Mouse (Mus musculus) layer of hippocampus, postnatal 14 days (tissue): ENCODE measurements around the gene 9130023H24Rik. TPM values are rescaled to one million over a fixed set of nuclear protein-coding genes. Genes with fewer than 3 reads are reported as not detected.

Experiments used
- DNase-seq, 2 experiments: peaks; one replicate each; pipeline ENCODE4 v3.0.0; 2021 to 2022; ENCODE audit warnings: low spot score in 2 of 2, mixed read lengths in 1 of 2
- total RNA-seq, 2 experiments: library from RNA; stranded (reverse); gene quantifications; 2 replicates each; pipeline ENCODE4 v1.2.3; 2021

Gene 9130023H24Rik
- total RNA-seq, 2 experiments from 2014 or later: 3.6 to 4.1 TPM

- peak; percentile 88 for DNase-seq
These were observed 9.6 kb upstream of the 9130023H24Rik start for GRCm38 (mm10) chr7:128247443-128247842.

- DNase-seq: peak in 1 of 2 experiments; percentile 41
These were observed 8.9 kb upstream of the 9130023H24Rik start, which contains the start of gene Tgfb1i1 for GRCm38 (mm10) chr7:128246496-128247391. Gene Tgfb1i1, plus strand, starts transcription at chr7:128246812.

DNA sequence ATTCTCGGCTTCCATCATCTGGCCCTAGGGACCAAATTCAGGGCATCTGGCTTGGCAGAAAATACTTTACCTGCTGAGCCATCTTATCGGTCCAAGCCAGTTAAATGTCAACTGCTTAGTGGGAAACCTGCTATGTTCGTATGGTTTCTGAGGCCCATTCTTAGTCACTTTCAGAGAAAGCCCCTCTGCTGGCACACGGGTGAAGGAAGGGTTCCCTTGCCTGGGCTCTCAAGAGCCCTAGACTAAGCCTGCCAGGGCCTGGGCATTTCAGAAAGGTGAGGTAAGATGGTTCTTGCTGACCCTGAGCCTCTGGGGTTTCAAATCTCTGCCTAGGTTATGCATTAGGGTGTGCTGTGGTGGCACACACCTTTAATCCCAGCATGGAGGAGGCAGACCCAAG, 7.7 kb upstream of the 9130023H24Rik start:
- DNase-seq: no peak

DNA sequence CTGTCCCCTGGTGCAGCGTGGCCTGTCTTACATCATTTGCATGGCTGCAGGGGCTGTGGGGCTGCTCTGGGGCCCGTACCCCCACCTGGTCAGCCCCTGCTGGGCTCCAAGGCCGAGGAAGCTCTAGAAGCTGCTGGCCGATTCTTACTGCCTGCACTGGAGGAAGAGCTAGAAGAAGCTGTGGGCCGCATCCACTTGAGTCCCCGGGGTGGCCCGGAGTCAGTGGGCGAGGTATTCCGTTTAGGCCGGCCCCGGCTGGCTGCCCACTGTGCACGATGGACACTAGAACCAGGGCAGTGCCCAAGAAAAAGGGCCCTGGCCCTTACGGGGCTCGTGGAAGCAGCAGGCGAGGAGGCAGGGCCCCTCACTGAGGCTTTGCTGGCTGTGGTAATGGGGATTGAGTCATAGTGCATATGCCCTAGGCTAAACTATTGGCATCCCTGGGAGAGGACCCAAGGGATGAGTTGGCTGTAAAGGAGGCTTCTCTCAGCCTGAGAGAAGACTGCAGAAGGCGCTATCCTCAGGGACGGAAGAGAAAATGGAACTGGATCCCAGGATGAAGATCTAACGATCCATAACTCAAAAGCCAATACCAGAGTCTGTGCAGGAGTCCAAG, 6.7 kb upstream of the 9130023H24Rik start:
- DNase-seq: no peak

DNA sequence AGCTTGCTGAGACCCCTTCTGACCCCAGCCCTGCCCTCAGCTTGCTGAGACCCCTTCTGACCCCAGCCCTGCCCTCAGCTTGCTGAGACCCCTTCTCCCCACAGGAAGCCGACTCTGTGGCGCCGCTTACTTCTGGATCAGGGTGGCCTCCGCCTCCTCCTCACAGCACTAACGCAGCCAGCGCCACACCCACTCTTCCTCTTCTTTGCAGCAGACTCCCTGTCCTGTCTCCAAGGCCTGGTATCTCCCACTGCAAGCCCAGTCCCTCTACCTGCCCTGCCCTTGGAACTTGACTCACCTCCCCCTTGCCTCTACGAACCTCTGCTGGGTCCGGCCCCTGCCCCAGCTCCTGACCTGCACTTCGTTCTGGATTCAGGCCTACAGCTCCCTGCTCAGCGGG, 6.1 kb upstream of the 9130023H24Rik start:
- no peak for DNase-seq

GRCm38 (mm10) chr7:128242331-128242730, 4.5 kb upstream of the 9130023H24Rik start:
- no peak for DNase-seq

- DNase-seq: no peak
These were observed 2.4 kb upstream of the 9130023H24Rik start for GRCm38 (mm10) chr7:128240131-128240784.

GRCm38 (mm10) chr7:128238991-128239390, 1.2 kb upstream of the 9130023H24Rik start:
- no peak for DNase-seq

DNA sequence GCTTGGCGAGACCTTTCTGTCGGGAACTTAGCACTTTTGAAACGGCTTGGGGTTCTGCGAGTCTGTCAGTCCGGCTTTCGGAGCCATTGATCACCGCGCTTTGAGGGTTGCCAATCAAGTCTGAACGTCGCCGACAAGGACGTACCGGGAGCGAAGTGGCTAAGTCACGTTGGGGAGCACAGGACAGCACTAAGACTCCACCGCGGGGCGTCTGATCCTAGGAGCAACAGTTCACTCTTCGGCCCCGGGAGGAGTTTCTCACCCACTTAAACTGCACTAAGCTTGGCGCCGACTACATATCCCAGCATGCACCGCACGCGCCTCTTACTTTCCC, 271 bp downstream of the 9130023H24Rik start:
- DNase-seq: no peak

- peak; percentile 85 to 87 for DNase-seq
These were observed 807 bp downstream of the 9130023H24Rik start, which contains the start of gene Armc5 for GRCm38 (mm10) chr7:128236856-128237592. Gene Armc5, plus strand, starts transcription at chr7:128237342.

DNA sequence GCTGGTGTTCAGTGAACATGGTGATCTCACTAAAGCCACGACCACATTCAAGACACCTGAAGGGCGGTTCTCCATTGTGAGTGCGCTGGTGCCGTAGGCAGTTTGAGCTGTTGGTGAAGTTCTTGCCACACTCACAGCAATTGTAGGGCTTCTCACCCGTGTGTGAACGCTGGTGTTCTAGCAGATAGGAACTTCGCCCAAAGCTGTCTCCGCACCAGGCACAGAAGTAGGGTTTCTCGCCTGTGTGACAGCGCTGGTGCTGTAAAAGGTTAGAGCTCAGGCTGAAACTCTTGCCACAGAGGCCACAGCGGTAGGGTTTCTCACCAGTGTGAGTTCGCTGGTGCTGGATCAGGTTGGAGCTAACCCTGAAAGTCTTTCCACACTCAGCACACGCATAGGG, 1.4 kb downstream of the 9130023H24Rik start:
- no peak for DNase-seq

DNA sequence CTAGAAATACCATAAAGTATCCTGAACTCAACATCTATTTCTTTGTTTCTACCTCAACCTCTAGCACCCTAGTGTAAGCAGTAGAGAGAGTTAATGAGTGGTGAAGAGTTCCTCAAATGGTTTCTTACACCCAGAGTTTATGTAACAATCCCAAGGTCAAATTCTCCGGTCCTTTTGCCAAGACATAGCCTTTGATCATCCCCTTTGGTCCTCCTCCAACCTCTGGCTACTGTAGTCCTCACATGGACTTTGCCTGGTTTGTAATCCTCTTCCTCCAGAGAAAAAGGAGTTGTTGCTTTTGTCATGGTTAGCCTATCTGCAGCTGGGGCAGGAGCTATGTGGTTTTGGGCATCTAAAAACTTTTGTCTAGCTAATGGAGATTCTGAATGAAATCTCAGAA, 2.4 kb downstream of the 9130023H24Rik start:
- no peak for DNase-seq

- no peak for DNase-seq
These were observed 3.0 kb downstream of the 9130023H24Rik start for GRCm38 (mm10) chr7:128234796-128235195.

- DNase-seq: no peak
These were observed 6.1 kb downstream of the 9130023H24Rik start for GRCm38 (mm10) chr7:128231741-128232140.

GRCm38 (mm10) chr7:128220936-128221335, 16.9 kb downstream of the 9130023H24Rik start:
- no peak for DNase-seq

GRCm38 (mm10) chr7:128219952-128220351, 17.9 kb downstream of the 9130023H24Rik start:
- DNase-seq: no peak

DNA sequence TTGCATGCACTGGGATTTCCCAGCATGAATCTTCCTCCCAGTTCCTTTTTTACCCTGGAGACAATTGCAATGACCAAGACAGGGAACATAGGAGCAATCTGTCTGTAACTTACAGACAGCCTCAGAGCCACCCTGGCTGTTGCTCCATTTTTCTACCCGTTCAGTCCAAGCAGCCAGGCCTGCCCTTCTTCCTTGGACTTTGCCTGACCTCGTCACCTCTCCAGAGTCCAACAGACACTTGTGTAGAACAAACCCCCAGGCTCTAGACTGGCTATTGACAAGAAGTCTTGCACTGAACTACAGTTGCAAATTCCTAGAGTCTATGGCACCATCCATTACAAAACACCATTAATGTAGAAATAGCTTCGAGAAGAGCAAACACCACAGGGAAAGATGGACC, 28.0 kb downstream of the 9130023H24Rik start:
- DNase-seq: no peak

DNA sequence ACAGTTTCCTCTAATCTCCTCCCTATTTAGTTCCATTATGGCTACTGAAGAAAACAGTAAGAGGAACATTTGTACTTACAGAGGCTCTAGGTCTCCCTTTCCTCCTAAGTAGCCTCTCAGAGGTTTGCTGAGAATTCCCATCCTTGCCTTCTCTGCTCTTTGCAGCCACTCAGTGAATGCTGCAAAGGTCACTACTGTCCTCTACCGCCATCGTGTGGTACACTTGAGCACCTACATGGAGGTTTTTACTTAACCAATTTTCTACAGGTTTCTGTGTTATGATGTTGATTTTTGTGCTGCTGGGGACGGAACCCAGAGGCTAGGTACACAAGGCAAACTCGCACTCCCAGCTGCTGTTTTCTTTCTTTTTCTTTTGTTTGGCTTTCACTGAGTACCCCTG, 29.6 kb downstream of the 9130023H24Rik start:
- peak; percentile 32 to 65 for DNase-seq

DNA sequence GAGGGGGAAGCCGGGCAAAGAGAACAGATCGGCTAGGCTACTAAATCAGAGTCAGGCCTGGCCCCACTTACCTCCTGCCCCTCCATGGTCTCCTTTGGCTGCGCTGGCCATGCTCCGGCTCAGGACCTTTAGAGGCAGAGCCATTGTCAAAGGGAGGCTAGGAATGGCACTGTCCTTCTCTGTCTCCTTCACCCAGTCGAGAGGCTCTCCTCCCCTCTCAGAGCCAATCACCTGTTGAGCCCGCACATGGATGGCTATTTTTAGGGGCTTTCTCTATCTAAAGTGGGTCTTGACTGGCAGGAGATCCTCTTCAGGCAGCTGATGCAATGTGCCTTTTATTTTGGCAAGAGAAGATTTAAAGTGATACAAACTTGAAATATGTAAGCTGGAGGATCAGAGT, 31.7 kb downstream of the 9130023H24Rik start, which contains the start of gene Cox6a2:
Gene Cox6a2, minus strand, starts transcription at position 236 of the 400 bp plus-strand sequence.
- no peak for DNase-seq

DNA sequence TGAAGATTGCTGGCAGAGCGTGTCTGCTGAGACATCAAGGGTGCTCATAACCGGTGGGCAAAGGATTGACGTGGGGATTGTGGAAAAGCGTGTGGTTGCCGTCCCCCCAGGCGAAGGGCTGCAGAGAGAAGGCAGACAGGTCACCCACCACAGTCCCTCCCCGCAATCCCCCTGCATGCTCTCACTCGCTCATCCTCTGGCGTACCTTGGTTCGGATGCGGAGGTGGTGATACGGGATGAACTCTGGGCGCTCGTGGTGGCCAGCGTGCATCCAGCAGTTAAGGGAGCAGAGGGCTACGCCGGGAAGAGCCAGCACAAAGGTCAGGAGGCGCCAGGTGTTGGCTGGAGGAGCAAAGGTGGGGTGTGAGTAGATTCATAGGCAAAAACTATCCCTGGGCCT, 32.1 kb downstream of the 9130023H24Rik start:
- DNase-seq: no peak

DNA sequence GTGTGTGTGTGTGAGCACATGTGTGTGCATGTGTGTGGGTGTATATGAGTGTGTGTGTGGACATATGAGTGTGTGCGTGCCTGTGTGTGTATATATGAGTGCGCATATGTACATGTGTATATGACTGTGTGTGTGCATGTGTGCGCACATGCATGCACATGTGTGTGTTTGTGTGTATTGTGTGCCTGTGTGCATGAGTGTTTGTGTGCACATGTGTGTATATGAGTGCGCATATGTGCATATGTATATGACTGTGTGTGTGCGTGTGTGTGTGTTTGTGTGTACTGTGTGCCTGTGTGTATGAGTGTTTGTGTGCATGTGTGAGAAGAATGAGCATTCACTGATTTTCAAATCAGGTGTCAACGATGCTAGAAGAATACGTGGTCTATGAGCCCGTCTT, 33.7 kb downstream of the 9130023H24Rik start:
- DNase-seq: no peak
